Mouse (Mus musculus) cerebellum, postnatal 25 days (tissue): ENCODE results near the gene Cmtm4.
A peak's percentile ranks its signal among the peaks of the same experiment; 100 is the strongest.

Experiments
- DNase-seq, 2 experiments: peaks; one replicate each; pipeline ENCODE4 v3.0.0; 2021; ENCODE audit warnings: mixed read lengths in 2 of 2

Gene Cmtm4

DNA sequence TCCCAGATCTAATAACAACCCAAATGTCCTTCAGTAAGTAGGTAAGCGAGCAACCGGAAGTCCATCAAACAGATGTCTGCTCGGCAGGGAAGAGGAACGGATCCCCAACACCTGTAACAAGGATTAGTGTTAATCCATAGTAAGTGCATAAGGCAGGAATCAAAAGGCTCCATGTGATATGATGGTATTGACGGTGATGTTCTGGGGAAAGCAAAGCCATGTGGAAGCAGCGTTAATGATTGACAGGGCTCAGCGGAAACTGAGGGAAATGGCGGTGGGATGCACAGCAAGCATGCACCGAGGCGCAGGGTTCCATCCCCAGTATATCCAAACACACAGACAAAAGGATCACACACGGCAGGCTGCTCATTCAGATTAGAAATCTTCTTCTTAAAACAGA, 21.3 kb downstream of the Cmtm4 start:
- DNase-seq: no peak

GRCm38 (mm10) chr8:104373779-104374178, 21.8 kb downstream of the Cmtm4 start:
- DNase-seq: peak in 1 of 2 experiments; percentile 49

GRCm38 (mm10) chr8:104371121-104371520, 24.5 kb downstream of the Cmtm4 start:
- no peak for DNase-seq

DNA sequence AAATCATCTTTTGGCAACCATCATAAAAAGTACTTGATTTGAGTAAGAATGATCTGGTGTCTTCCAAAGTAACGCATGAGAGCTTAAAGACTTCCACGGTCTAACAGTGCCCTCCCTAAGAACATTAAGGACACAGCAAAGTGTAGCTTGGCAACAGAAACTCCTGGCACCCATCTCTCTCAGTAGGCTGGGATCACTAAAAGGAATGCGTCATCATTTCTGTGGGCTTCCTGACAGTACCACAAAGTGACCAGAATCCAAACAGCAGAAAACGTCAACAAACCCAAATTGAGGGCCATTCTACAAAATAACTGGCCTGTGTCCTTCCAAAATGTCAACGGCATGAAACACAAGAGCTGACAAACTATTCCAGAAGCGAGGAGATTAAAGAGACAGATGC, 25.5 kb downstream of the Cmtm4 start:
- DNase-seq: no peak

GRCm38 (mm10) chr8:104369591-104369990, 26.0 kb downstream of the Cmtm4 start:
- DNase-seq: no peak

DNA sequence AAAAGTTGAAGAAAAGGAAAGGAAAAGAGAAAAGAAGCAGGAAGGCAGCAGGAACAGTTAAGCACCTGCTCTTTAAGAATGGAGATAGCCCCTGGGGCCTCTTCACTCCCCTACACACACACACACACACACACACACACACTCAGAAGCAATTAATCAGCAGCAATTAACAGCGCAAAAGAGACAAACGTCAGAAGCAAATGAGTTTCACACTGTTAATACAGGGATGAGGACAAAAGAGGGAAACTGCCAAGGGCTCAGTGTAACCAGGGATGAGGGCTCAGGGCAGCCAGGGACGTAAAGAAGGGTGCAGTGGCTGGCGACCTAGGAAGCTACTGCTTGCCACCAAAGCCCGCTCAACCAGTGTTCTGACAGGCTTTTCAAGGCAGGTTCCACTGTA, 28.2 kb downstream of the Cmtm4 start:
- DNase-seq: no peak

DNA sequence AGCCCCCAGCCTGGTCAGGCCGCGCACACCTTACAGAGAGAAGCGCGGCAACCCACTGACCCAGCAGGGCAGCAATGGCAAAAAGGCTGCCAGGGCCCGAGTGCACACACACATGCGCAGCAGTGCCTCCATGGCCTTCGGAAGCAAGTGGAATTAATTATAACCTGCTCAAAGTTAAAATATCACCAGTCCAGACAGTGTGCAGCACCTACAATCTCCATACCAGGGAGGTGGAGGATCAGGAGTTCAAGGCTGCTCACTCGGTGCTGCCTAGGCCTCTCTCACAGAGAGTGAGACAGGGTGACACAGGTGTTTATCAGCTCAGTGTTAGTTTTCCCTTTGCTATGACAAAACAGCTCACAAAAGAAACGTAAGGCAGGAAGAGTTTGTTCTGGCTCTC, 29.9 kb downstream of the Cmtm4 start:
- DNase-seq: no peak

GRCm38 (mm10) chr8:104359778-104360456, 35.7 kb downstream of the Cmtm4 start:
- DNase-seq: peak; percentile 55 to 57

GRCm38 (mm10) chr8:104358637-104359036, 37.0 kb downstream of the Cmtm4 start:
- no peak for DNase-seq

- no peak for DNase-seq
These were observed 41.1 kb downstream of the Cmtm4 start for GRCm38 (mm10) chr8:104354504-104354903.

DNA sequence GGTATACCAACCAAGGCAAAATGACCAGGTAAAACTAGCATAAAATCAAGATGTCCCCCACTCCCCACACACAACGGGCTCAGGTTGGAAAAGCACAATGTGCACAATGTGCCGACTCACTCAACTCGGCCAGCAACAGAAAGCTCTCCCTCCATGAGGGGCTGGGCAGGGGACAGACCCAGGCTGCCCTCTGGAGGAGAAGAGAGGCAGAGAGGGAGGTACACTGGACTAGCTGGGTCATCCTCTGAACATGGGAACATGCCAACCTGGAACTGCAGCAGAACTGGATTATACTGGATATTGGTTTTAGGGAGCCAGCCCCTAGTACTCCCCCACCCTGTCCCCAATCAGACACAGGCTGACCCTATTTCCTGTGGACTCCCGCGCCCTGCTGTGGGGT, 42.4 kb downstream of the Cmtm4 start:
- DNase-seq: no peak

DNA sequence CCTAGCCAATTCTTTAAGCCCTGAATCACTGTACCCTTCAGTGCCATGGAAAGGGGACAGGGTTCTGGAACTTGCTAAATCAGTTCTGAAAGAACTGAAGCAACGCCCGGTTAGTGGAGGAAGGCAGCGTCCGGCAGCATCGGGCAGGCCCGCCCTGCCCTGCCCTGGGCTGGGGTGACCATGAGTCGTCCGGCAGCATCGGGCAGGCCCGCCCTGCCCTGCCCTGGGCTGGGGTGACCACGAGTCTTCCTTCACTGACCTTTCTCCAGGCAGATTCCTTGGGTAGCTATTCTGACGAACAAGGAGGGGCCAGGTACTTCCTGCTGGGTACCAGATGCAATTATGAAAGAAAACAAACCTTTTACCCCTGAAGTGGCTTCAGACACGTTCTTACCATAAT, 45.6 kb downstream of the Cmtm4 start:
- no peak for DNase-seq

- DNase-seq: no peak
These were observed 46.6 kb downstream of the Cmtm4 start for GRCm38 (mm10) chr8:104348971-104349370.

DNA sequence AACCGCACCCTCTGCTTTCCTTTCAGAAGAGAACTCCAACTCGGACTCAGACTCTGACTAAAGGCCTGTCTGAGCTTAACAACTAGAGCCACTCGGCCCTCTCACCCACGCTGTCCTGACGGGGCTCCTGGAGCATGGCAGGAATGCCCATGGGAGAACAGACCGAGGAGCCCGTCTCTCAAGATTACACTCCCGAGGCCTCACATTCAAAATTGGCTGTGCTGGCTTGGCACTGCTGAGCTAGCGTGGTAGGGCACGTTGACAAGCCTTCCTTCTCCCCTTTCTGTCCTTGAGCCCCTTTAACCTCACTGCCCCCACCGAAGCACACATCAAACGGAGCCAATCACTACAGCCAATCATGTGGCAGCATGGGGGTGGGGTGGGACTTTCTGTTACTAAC, 48.9 kb downstream of the Cmtm4 start:
- no peak for DNase-seq

GRCm38 (mm10) chr8:104344622-104345021, 51.0 kb downstream of the Cmtm4 start:
- DNase-seq: no peak

DNA sequence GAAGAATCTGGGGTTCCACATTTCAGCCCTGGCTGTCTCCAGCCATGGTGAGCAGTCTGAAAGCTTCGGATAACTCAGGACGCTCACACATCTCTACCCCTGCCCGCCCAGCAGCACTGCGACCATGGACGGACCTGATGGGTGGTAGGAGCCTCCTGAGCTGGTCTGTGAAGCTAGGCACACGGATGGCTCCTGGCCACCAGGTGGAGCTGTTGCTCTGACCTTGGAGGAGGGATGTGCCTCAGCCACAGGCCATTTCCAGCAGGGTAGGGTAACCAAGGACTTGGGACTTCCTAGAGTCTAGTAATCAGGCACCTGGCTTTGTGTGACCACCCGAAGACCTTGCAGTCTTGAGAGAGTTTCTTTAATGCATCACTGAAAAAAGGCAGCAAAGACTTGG, 51.6 kb downstream of the Cmtm4 start:
- peak; percentile 95 to 96 for DNase-seq

DNA sequence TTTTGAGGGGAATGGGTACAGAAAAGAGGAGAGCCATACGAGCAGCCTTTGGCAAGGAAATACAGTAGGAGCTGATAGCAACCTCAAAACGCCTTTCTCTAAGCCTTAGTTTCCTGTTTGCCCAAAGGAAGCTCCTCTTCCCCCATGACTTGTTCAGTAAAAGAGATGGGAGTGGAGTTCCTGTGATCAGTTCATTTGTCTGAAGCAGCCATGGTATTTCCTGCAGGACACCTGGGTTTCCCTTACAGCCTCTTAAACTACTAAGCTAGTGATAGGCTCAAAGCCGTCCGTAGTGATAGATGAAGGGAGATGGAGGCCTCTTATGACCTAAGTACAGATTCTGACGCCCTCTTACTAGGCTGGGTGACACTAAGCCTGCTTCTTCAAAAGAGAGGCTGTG, 53.2 kb downstream of the Cmtm4 start:
- no peak for DNase-seq

DNA sequence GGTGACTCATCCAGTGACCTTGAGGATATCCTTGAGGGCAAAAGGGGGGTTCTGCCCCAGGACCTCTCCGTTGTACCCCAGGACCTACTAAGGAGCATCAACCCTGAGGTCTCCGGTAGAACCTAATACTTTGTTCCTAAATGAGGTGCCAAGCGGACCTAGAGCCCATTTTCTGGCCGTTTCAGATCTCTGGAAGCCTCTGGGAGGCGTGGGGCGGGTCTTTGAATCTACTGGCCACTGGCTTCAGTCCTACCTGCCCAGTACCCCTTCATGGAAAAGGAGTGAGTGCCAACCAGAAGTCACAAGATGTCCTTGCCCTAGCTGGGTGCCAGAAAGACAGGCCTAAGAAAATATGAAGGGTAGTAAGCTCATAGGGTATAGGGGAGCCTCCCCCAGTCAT, 53.9 kb downstream of the Cmtm4 start:
- DNase-seq: no peak

DNA sequence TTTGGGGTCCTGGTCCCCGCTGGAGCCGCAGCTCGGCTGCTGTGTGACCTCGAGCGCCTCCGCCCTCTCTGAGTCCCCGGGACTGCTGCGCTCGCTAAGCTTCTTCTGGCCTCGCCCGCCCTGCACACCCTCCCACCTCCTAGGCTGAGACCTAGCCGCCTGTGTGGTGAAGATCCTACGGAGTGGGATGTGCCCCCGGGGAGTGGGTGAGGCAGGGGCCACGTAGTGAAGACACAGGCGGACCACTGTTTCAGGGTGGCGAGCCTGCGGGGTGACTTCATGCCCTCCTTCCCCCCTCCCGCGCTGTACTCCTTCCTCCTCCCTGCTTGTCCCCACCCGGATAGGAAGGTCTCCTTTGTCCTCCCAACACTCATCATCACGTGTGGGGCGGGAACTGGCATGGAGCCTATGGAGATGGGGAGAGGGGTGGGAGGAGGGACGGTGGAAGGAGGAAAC, 54.5 kb downstream of the Cmtm4 start:
- DNase-seq: peak in 1 of 2 experiments; percentile 33

DNA sequence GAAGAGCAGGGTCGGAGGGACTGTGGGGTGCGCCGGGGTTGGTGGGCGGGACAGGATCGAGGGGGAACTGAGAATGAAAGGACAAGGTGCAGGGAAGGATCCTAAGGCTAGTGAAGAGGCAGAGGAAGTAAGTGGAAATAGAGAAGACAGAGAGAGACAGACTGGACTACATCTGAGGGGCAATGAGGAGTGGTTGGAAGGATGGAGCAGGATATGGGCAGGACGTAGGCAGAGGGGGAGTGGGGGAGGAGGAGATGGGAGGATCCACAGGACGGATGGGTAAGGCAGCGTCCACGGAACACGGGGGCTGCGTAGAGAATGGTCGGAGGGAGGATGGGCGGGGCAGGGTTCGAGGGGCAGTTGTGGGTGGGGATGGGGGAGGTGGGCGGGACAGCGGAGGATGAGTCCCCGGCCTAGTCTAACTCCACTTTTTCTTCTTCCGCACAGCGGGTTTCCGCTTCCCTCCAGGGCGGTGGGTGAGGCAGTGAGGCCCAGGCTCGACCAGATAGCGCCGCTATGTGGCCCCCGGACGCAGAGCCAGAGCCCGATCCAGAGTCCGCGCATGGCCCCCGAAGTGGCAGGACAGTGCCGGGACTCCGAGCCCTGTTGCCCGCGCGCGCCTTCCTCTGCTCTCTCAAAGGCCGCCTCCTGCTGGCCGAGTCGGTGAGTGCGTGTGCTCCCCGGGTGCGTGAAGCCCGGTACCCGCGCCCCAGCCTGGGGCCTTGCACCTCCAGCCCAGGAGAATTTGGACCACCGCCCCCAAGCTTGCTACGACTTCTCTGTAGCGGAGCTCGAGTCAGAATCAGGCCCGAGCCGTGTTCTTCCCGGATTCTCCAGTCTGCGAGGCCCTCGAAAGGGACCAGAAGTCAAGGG, 55.1 kb downstream of the Cmtm4 start:
- DNase-seq: peak; percentile 56 to 75

DNA sequence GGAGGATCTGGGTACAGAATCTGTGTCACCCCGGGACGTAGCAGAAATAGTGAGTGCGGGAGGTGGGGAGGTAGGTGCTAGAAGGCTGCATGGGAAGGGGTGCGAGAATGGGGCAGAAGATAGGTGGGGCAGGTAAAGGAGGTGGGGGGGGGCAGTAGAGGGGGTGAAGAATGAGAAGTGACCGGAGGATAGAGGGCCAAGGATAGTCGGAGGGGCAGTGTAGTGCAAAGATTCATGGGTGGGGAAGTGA, 55.7 kb downstream of the Cmtm4 start:
- no peak for DNase-seq

DNA sequence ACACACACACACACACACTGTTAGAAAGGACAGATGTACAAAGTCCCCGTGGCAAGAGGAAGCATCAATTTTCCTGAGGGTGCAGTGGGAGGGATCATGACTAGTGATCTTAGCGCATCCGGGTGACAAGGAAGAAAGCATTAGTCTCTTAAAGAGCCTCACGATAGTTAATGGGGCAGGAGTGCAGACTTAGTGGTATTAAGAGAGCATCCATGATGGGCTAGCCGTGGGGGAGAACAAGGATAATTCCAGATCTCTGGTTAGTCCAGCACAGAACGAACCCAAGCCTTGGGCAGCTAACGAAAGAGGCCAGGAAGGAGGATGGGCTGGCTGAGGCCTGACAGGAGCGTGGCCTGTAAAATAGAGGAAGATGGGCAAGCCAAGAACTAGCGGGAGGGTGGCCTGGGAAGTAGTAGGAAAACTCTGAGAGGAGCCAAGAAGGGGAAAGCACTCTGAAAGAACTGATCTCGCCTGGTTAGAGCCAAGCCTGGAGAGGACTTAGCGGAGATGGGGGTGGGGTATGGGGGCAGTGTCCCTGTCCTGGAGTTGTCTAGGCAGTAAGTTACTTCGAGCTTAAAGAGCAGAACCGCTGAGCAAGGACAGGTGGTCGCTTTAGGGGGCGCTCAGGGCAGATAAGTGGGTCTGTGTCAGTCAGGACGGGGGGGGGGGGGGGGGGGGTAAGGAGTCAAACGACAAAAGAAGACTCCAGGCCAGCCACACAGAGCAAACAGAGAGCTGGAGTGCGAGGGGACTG, 56.2 kb downstream of the Cmtm4 start, which contains the start of gene Cmtm3:
Gene Cmtm3, plus strand, starts transcription at position 182 of the 754 bp plus-strand sequence.
- DNase-seq: peak in 1 of 2 experiments; percentile 21

DNA sequence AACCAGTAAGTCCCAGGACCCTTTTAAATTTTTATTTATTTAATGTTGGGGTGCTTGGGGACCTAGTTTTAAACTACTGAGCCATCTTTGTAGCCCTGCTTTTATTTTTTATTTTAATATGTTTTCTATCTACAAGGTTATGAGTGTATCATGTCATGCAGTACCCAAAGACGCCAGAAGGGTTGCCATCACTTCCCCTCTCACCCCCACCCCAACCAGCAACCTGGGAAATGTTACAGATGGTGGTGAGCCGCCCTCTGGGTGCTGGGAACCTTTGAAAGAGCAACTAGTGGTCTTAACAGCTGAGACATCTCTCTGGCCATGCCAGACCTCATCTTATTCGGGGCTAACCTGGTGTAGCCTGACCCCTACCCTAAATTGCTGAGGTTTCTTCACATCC, 57.7 kb downstream of the Cmtm4 start:
- no peak for DNase-seq

GRCm38 (mm10) chr8:104336806-104337205, 58.8 kb downstream of the Cmtm4 start:
- no peak for DNase-seq
